Mouse (Mus musculus) T-helper 1 cell (primary cell): ENCODE data around the gene Btbd35f24.

Experiments used
- in situ Hi-C: fragments of 300-600 bp; cut with MboI, MseI; formaldehyde crosslinking; loops from one replicate; pipeline ENCODE4 v1.15.1; 2025; ENCODE audit warnings: high pct_unique_total_duplicates

The Btbd35f24 gene

DNA sequence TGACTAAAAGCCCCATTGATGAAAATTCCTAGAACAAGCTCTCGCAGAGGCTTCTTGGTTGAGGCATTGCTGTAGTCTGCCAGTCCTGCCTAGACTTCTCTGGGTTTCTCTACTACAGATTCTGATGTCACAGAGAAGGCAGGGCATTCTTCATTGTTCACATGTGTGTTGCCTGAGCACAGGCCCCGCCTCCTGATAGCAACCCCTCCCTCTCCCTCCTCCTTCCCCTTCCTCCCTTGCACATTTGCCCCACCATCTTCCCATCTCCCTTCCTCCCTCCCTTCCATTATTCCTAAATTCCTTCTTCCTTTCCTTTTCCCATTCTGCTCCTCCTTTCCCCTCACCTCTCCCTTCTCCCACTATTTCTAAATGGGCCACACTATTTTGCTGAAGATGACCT is at the start of gene Btbd35f24:
TSS of gene Btbd35f24 (minus strand) at position 101 of the 400 bp plus-strand sequence.
- in situ Hi-C loops, result loop anchor here (25.0 kb wide), 1 partner anchor 1342 kb away; no protein-coding TSS in a partner anchor
